Mouse (Mus musculus) activated CD4-positive, CD25-positive, alpha-beta regulatory T cell, adult 4 months (primary cell): Measurements from ENCODE around the gene Dab2. TPM values are rescaled to one million over a fixed set of nuclear protein-coding genes. Genes with fewer than 3 reads are reported as not detected.

Source experiments
- ATAC-seq: one replicate; pipeline ENCODE4 v1.8.0; 2017
- polyA plus RNA-seq, 2 experiments: library from polyadenylated mRNA; unstranded; fragments of 100-300 nt; shearing (Covaris generic); gene quantifications; one replicate each; pipeline ENCODE4 v1.2.1; 2017

Dab2 gene
- polyA plus RNA-seq, 2 experiments from 2014 or later = 0.12 TPM; not detected in 1

DNA sequence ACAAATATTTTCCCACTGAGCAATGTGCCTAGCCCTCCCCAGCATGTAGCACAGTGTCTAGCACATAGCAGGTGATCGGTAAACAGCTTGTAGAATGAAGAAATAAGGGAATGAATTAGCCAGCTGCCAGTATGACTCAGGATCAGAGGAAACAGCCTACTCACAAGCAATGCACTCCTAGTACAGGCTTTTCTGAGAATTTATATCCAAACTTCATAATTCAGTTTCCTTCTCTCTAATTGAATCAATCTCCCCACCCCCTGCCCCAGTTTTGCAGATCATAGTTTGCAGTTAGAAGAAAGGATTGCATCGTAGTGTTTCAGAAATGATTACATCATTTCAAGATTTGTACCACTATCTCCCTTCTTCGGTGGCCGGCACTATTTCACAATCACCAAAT lies 26.4 kb downstream of the Dab2 start:
- ATAC-seq = no peak

- ATAC-seq = no peak
These were observed 31.8 kb downstream of the Dab2 start for GRCm38 (mm10) chr15:6331380-6331779.

DNA sequence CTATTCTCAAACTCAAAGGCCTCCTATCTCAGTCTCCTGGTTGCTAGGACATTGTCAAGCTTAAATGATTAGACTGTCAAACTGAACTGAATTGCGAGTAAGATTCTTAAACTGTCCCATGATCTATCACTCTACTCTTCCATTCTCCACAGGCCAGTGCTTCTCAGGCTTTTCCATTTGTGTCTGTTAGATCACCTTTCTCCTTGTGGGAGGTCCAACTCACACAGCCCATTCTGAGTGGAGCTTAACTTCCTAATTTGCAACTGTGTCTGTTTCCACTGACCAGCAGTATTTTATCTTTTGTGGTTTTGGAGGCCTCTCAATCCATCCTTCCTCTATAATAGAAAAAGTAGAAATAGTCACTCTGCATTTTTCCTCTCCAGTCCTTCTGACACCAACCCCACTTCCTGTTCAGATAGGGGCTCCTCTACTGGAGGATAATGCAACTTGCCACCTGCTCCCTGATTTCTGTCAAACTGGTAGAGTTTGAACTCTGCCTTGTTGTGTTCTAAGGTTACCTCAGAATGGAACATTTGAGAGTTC lies 35.1 kb downstream of the Dab2 start:
- no peak for ATAC-seq

GRCm38 (mm10) chr15:6339767-6340166 lies 40.2 kb downstream of the Dab2 start:
- no peak for ATAC-seq

DNA sequence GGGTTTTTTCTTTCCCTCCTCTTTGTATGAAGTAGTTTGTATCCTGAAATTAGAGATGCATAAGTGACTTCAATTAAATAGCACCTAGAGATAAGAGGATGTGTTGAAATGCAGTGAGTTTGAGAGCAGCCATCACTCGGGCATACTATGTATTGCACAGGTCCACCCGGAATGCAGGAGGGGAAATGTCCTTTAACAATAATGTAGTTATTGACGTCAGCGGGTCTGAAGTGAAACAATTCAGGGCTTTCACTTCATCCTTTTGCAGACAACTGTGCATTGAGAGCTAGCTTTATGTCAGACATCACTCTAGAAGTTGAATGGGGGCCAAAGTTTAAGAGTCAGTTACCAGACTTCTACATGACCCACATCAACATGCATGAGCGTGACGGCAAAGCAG lies 40.8 kb downstream of the Dab2 start:
- no peak for ATAC-seq

DNA sequence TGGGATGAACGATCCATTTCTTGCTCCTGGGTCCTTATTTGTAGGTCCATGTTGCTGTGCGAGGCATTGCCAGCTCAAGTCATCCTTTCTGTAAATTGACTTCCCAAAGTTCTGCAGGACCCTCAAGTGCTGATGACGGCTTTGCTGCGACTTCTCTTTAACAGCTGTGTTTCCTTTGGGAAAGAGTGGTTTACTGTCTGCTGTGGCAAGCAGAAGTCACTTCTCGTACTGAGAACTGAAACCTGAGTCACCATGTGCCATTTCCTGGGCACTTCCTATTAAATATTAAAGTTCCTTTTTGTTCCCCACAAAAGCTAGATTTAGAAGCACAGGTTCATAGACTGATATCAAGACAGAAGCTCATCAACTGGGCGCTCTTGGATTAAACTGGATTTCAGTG lies 41.8 kb downstream of the Dab2 start:
- ATAC-seq = no peak

DNA sequence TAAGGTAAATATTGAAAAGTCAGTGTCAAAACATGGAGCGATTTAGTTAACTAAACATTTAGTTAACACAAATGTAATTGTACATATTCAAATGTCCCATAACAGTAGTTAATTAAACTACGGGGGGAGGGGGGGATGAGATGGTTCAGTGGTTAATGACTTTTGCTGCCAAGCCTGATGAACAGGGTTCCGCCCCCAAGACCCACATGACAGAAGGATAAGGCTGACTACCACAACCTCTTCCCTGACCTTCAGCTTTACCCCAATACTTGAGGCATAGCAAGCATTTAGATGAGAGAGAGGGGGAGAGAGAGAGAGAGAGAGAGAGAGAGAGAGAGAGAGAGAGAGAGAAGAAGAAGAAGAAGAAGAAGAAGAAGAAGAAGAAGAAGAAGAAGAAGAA lies 54.3 kb downstream of the Dab2 start:
- no peak for ATAC-seq

DNA sequence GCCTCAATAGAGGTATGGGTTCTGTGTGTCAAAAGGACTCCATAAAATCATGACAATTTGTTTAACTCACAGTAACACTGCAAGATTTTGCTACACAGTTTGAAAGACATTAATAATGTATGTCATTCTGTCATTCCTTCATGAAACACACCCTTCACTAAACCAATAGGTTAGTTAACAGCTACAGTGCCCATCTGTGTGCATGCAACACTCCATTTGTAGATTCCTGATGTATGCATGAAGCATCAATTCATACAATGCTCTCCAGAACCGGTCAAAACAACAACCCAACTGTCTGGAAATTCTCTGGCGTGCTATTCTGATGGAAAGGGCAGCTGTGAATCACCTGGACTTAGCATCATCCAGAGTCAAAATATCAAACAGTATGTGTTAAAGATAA lies 60.3 kb downstream of the Dab2 start:
- no peak for ATAC-seq

- no peak for ATAC-seq
These were observed 70.4 kb downstream of the Dab2 start for GRCm38 (mm10) chr15:6369974-6370373.

- no peak for ATAC-seq
These were observed 71.9 kb downstream of the Dab2 start for GRCm38 (mm10) chr15:6371486-6371885.

DNA sequence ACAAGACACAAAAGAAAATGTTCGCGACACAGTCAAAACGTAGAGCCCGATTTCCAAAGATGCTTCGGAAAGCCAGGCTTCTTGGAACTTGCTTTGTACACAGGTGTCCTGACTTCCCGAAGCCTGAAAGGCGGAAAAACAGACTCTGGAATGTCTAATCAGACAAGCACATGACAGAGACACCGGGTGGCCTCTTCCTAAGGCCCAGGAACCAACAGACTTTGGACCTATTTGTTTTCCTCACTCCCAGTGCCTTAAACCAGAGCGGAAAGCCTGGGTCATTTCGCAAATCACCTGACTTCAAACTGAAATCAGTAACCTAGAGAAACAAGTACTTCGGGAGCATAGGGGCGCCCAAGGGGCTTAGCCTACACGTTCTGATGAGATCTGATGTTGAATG lies 75.4 kb downstream of the Dab2 start:
- no peak for ATAC-seq

GRCm38 (mm10) chr15:6376001-6376400 lies 76.4 kb downstream of the Dab2 start:
- ATAC-seq = no peak

DNA sequence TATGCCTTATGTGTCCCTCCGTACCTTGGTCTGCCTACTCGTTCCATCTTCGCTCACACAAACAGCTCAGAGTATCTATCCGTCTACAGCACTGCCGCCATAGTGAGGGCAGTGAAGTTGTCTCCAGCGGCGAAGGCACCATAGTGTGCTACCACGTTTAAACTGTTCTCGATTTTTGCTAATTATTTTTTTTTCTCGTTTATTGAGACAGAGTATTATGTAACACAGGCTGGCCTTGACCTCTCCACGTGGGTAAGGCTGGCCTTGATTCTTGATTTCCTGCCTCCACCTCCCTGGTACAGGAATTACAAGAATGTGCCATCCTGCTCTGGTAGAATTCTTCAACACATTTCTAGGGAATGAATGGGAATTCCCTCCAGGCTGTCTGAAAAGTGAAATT lies 77.2 kb downstream of the Dab2 start:
- no peak for ATAC-seq

DNA sequence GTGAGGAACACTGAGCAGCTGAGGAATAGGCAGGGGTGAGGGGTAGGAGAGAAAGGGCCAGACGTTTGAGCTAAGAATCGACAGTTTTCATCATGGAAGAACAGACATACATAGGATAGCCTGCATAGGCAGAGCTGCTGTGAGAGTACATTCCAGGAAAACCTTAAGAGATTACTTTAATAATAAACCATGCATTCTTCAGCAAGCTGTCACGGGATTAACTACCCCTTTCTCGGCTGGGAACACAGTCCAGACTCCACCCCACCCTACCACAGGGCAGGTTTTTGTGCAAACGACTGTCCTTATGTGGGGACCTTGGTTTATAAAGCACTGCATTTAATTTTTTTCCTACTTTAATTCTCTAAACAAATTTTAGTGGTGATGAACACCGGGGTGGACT lies 84.4 kb downstream of the Dab2 start:
- no peak for ATAC-seq

DNA sequence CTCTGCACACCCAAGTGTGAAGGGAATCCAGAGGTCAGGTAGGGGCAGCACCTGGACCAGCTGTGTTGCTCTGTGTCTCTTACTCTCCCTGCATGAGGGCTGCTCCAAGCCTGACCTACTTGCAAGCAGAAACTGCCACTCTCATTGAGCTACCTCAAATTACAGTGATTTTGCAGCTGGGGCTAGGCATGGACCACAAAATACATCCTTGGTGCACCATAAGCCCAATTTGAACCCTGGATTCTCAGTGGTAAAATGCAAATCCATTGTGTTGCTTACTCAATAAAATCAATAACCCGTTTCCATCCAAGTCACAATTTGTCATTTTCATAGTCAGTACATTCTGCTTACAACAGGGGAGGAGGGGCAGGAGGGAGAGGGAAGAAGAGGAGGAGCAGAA lies 85.7 kb downstream of the Dab2 start:
- no peak for ATAC-seq

DNA sequence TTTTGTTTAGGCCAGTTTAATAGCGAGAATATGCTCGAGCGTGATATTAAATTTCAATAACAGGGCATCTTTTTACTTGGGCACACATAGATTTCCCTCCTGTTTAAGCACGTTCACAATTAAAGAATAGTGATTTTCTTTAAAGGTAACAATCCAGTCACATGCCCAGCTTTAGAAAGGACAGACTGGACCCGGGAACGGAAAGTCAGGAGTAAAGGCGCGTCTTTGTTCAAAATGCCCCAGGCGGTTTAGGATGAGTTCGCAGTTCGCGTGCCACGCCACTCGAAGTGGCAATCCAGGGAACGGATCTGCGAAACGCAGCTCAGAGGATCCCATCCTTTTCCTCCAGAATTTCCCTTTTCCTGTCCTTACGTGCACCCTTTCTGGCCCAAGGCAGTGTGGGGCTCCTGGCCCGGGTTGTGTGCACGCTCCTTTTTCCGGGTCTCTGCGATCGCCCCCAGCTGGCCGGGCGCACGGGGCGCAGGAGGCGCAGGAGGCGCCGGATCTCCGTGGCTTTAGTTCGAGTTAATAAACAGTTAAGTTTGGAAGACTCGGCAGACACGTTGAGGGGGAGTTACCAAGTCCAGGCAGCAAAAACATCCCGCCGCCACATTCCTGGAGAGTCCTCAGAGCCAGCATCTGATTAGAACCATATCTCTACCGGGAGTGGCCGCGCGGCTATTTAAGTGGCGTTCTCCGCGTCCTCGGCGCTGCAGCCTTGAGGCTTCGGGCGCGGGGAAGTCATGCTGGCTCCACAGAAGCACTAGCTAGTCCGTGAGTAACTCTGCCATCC lies 86.8 kb downstream of the Dab2 start:
- no peak for ATAC-seq

GRCm38 (mm10) chr15:6386961-6387728 lies 87.6 kb downstream of the Dab2 start:
- no peak for ATAC-seq

DNA sequence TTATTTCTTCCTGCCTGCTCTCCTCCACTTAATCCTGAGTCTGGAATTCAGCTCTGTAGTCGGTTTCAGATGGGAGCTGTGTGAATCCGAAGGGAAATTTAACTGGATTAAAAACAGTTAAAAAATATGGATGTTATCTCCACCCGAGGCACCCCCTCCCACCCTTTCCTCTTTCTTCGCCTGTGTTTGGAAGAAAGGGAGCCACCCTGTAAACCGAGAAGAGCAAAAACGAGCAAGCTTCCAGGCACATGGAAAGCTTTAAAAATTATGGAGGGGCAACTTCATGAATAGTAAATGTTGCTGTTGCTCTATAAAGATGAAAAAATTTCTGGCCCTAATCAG lies 88.1 kb downstream of the Dab2 start:
- no peak for ATAC-seq

DNA sequence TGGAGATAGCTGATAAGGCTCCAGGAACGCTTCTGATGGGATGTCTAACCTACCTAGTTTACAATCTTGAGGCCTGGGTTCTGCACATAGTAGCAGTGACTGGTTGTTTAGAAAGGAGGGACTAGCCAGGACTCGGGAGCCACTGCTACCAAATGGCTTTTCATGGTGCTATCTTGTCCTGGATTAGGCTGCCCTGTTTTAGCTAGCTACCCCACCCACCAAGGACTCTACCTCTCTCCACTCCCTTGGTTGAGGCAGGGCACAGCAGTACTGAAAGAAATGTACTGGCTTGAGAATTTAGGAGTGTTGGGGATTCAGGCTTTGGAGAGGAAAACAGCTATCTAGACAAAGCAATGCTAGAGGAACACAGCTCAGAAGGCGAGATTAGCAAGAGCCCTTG lies 88.6 kb downstream of the Dab2 start:
- no peak for ATAC-seq

DNA sequence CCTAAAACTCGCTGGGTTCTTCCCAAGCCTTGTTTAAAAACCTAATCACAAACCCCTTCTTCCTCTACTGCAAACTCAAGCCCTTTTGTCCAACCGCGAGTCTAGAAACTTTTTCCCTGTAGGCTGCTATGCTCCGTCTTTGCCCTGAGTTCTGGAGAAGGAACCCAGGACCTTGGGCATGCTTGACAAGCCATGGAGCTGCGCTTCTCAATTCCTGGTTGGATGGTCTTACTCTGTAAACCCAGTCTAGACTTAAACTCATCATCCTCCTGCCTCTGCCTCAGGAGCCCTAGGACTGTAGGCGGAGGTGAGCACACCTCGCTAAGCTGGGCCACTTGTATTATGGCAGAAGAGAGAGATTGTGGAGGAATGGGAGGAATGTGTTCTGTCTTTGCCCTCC lies 89.0 kb downstream of the Dab2 start:
- no peak for ATAC-seq

DNA sequence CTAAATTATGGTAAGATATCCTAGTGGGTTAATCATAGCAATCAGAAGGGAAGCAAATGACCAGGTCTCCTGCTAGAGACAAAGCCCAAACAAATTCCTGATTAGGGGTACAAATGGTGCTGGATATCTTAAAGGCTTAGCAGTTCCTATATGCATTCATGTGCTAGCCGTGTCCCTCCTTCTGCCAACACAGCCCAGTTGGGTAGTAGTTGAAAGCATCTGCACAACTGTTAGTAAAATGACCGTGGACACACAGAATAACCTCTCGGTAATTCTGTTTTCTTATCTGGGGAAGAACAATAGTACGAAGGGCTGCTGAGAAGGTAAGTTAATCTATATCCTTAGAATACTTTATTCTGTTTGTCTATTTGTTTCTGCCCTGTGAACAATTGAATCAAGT lies 90.5 kb downstream of the Dab2 start:
- ATAC-seq = no peak

DNA sequence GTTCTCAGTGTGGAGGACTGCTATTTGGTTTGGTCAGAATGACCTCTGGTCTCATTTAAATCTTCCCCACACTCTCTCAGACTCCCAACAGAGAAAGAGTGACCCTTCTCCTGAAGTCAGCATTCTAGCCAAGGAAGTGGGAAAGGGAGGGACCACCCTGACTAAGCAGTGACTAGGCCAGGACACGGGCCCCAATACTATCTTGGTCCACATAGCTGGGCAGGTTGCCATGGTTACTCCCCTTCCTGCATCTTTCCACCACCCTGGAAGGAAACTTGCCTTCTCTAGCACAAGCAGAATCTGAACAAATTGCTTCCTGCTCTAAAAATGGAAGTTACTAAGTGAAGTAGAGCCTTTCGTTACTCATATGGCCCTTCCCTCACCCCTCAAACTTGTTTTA lies 91.1 kb downstream of the Dab2 start:
- ATAC-seq = no peak

GRCm38 (mm10) chr15:6391886-6392285 lies 92.3 kb downstream of the Dab2 start:
- no peak for ATAC-seq

GRCm38 (mm10) chr15:6393624-6394023 lies 94.0 kb downstream of the Dab2 start:
- no peak for ATAC-seq
